Mouse (Mus musculus) left cerebral cortex, postnatal 14 days (tissue): ENCODE measurements around the gene Scn8a. TPM values are rescaled to one million over a fixed set of nuclear protein-coding genes. Genes with fewer than 3 reads are reported as not detected.
A peak's percentile ranks its signal among the peaks of the same experiment; 100 is the strongest.
"Not testable (repeated sequence)": the region's sequence is repeated elsewhere in the genome, so short reads cannot be mapped to it uniquely, and the experiment has no call there.

ENCODE experiments used
- DNase-seq, 2 experiments: peaks; one replicate each; pipeline ENCODE4 v3.0.0; 2021 to 2022; ENCODE audit warnings: low spot score in 2 of 2, mixed read lengths in 1 of 2
- intact Hi-C: fragments of 180-260 bp; cut with DNase I; formaldehyde crosslinking; loops from one replicate; pipeline ENCODE4 v1.15.1; 2025
- long read RNA-seq, 2 experiments: library from polyadenylated mRNA; stranded (forward); transcript quantifications; one replicate each; pipeline ENCODE4 v2.0.0; 2021
- total RNA-seq, 2 experiments: library from RNA; stranded (reverse); gene quantifications; 2 replicates each; pipeline ENCODE4 v1.2.3; 2021

The Scn8a gene
- 100 to 1,000 TPM; 203 to 219 TPM for total RNA-seq
- long read RNA-seq, experiment 1, full-length matches to known transcripts, result 20 of 103 reads
- long read RNA-seq, experiment 1, partial matches to known transcripts, result 37 of 103 reads
- long read RNA-seq, experiment 1, other reads (novel, unspliced or antisense), result 46 of 103 reads
- long read RNA-seq, experiment 2, full-length matches to known transcripts, result 27 of 93 reads
- long read RNA-seq, experiment 2, partial matches to known transcripts, result 20 of 93 reads
- long read RNA-seq, experiment 2, other reads (novel, unspliced or antisense), result 46 of 93 reads

- intact Hi-C loops, result no loop called here
- no peak for DNase-seq
Measured at GRCm38 (mm10) chr15:100869558-100869957, at the start of gene Scn8a. Gene Scn8a, plus strand, starts transcription at chr15:100869858.

- intact Hi-C loops, result no loop called here
- DNase-seq, result no peak
Measured at GRCm38 (mm10) chr15:100821824-100822223, 47.8 kb upstream of the Scn8a start.

- DNase-seq, intact Hi-C loops: not testable (repeated sequence)
Measured at GRCm38 (mm10) chr15:100822370-100822769, 47.3 kb upstream of the Scn8a start.

- intact Hi-C loops, result loop anchor here (5.0 kb wide), 1 partner anchor 47 kb away; no protein-coding TSS in a partner anchor
- DNase-seq, result peak; percentile 73 to 85
Measured at GRCm38 (mm10) chr15:100825249-100825856, 44.3 kb upstream of the Scn8a start.

- intact Hi-C loops, result loop anchor here (5.0 kb wide), 1 partner anchor 46 kb away; no protein-coding TSS in a partner anchor
- DNase-seq, result peak; percentile 63 to 80
Measured at GRCm38 (mm10) chr15:100826076-100826475, 43.6 kb upstream of the Scn8a start.

GRCm38 (mm10) chr15:100829775-100830174 is 39.9 kb upstream of the Scn8a start:
- DNase-seq, result peak; percentile 76 to 77
- intact Hi-C loops, result loop anchor here (5.0 kb wide), 1 partner anchor 43 kb away; no protein-coding TSS in a partner anchor

GRCm38 (mm10) chr15:100830682-100831081 is 39.0 kb upstream of the Scn8a start:
- intact Hi-C loops, result no loop called here
- DNase-seq, result peak in 1 of 2 experiments; percentile 70

- intact Hi-C loops, result no loop called here
- DNase-seq, result no peak
Measured at GRCm38 (mm10) chr15:100832144-100832543, 37.5 kb upstream of the Scn8a start.

GRCm38 (mm10) chr15:100832784-100833183 is 36.9 kb upstream of the Scn8a start:
- DNase-seq, result peak in 1 of 2 experiments; percentile 52
- intact Hi-C loops, result no loop called here

- no peak for DNase-seq
- intact Hi-C loops, result no loop called here
Measured at GRCm38 (mm10) chr15:100836729-100837128, 32.9 kb upstream of the Scn8a start.

GRCm38 (mm10) chr15:100838607-100839207 is 31.0 kb upstream of the Scn8a start:
- intact Hi-C loops, result no loop called here

GRCm38 (mm10) chr15:100844336-100844735 is 25.3 kb upstream of the Scn8a start:
- intact Hi-C loops, result no loop called here
- DNase-seq, result no peak

More at GRCm38 (mm10) chr15:100838607-100839207, 31.0 kb upstream of the Scn8a start:
- DNase-seq, result peak; percentile 60 to 75

GRCm38 (mm10) chr15:100845049-100845879 is 24.4 kb upstream of the Scn8a start:
- intact Hi-C loops, result no loop called here
- DNase-seq, result no peak

GRCm38 (mm10) chr15:100847193-100847592 is 22.5 kb upstream of the Scn8a start:
- intact Hi-C loops, result no loop called here

GRCm38 (mm10) chr15:100857586-100857985 is 12.1 kb upstream of the Scn8a start:
- no peak for DNase-seq
- intact Hi-C loops, result no loop called here

More at GRCm38 (mm10) chr15:100847193-100847592, 22.5 kb upstream of the Scn8a start:
- no peak for DNase-seq

- intact Hi-C loops, result no loop called here
- no peak for DNase-seq
Measured at GRCm38 (mm10) chr15:100860856-100861255, 8.8 kb upstream of the Scn8a start.

- DNase-seq, result no peak
- intact Hi-C loops, result no loop called here
Measured at GRCm38 (mm10) chr15:100865556-100865955, 4.1 kb upstream of the Scn8a start.

- intact Hi-C loops, result loop anchor here (5.0 kb wide), 2 partner anchors 43 to 92 kb away; no protein-coding TSS in a partner anchor
- DNase-seq, result peak; percentile 54 to 76
Measured at GRCm38 (mm10) chr15:100870001-100870774, 530 bp downstream of the Scn8a start.

GRCm38 (mm10) chr15:100870775-100871106 is 1.1 kb downstream of the Scn8a start:
- intact Hi-C loops, result loop anchor here (1.0 to 5.0 kb wide), 3 partner anchors 43 to 109 kb away; partner anchors contain the start of gene Slc4a8
- DNase-seq, result peak; percentile 44 to 78
